Mouse (Mus musculus) liver, embryonic 11.5 days (tissue): ENCODE measurements around the gene Ankrd13d. TPM values are rescaled to one million over a fixed set of nuclear protein-coding genes. Genes with fewer than 3 reads are reported as not detected.
A peak's percentile ranks its signal among the peaks of the same experiment; 100 is the strongest.
"Not testable (repeated sequence)": the region's sequence is repeated elsewhere in the genome, so short reads cannot be mapped to it uniquely, and the experiment has no call there.

Experiments used
- ATAC-seq: fragments of 200-750 bp; cut with Nextera tagmentation; replicated peaks from 2 replicates; pipeline ENCODE4 v1.8.0; 2017; ENCODE audit warnings: moderate number of reproducible peaks, mild to moderate bottlenecking, moderate TSS enrichment, moderate library complexity; ENCODE audit not compliant: low FRiP score
- DNase-seq: peaks from one replicate; pipeline ENCODE4 v3.0.0-alpha.2; 2017; ENCODE audit warnings: low spot score
- H3K27ac ChIP-seq: fragments of 300-500 bp; sonication (generic); 2 replicates; pipeline ENCODE4 v1.5.1; 2014; ENCODE audit warnings: mild to moderate bottlenecking, low read depth, low read length, control low read depth
- H3K27me3 ChIP-seq: fragments of 300-500 bp; sonication (generic); replicated peaks from 2 replicates; pipeline ENCODE4 v1.6.1; 2014; ENCODE audit warnings: low read length, mixed read lengths; ENCODE audit not compliant: control insufficient read depth, insufficient read depth
- H3K36me3 ChIP-seq: fragments of 300-500 bp; sonication (generic); 2 replicates; pipeline ENCODE4 v1.6.1; 2014; ENCODE audit warnings: mild to moderate bottlenecking, low read length, moderate library complexity, mixed read lengths; ENCODE audit not compliant: control insufficient read depth, insufficient read depth
- H3K4me1 ChIP-seq: fragments of 300-500 bp; sonication (generic); replicated peaks from 2 replicates; pipeline ENCODE4 v1.6.1; 2014; ENCODE audit warnings: low read length, mixed read lengths; ENCODE audit not compliant: control insufficient read depth, insufficient read depth
- H3K4me2 ChIP-seq: fragments of 300-500 bp; sonication (generic); 2 replicates; pipeline ENCODE4 v1.6.1; 2014; ENCODE audit warnings: mild to moderate bottlenecking, control low read depth, moderate library complexity
- H3K4me3 ChIP-seq: fragments of 300-500 bp; sonication (generic); 2 replicates; pipeline ENCODE4 v1.5.1; 2014; ENCODE audit warnings: low read depth, low read length, control low read depth
- H3K9ac ChIP-seq: fragments of 300-500 bp; sonication (generic); 2 replicates; pipeline ENCODE4 v1.6.1; 2014; ENCODE audit warnings: low read depth, low read length, control low read depth
- H3K9me3 ChIP-seq: fragments of 300-500 bp; sonication (generic); 2 replicates; pipeline ENCODE4 v1.6.1; 2016; ENCODE audit warnings: low read length, inconsistent platforms, mixed read lengths; ENCODE audit not compliant: control insufficient read depth
- WGBS: fragments of 180-500 bp; shearing (Covaris S2); extraction: QIAGEN DNeasy Blood & Tissue Kit; methylation state at CpG from one replicate; pipeline ENCODE4 v1.1.7; 2014; 5-methylcytosine and 5-hydroxymethylcytosine counted together
- polyA plus RNA-seq: library from polyadenylated mRNA; unstranded; fragments of >200 nt; fragmentation: Nextera tagmentation; extraction: Ambion mirVana; gene quantifications from 2 replicates; pipeline ENCODE4 v1.2.1, GENCODE M21; 2014

Ankrd13d gene
- polyA plus RNA-seq, 1 experiment from 2014 or later, result 3.2 TPM

- Histone ChIP-seq H3K4me1 (peaks cover 15% of the 10 kb centered on the region), H3K4me3 (no peak overlapping the region), H3K4me2 (no peak overlapping the region), H3K27ac (no peak overlapping the region), H3K36me3 (no peaks in the 10 kb centered on the region), H3K27me3 (0 out of 2 replicates have a peak, but pooled peaks cover 5% of the 10 kb centered on the region), H3K9ac (no peak overlapping the region), H3K9me3 (no peaks in the 10 kb centered on the region)
- 59% methylated on average over 14 of the region's 14 CpGs for WGBS
- ATAC-seq (no peak), DNase-seq (no peak)
These were observed 19.2 kb downstream of the Ankrd13d start for GRCm38 (mm10) chr19:4263702-4264101.

- H3K27me3 ChIP-seq, result 0 out of 2 replicates have a peak, but pooled peaks cover under 1% of the 10 kb centered on the region
- H3K27ac ChIP-seq, result no peak overlapping the region
- no peaks in the 10 kb centered on the region for H3K9me3 ChIP-seq
- WGBS, result 54% methylated on average over 6 of the region's 6 CpGs
- H3K36me3 ChIP-seq, result no peaks in the 10 kb centered on the region
- no peak overlapping the region for H3K4me3 ChIP-seq
- DNase-seq (no peak), ATAC-seq (no peak)
- H3K4me1 ChIP-seq, result peaks cover 19% of the 10 kb centered on the region
- no peak overlapping the region for H3K9ac ChIP-seq
- H3K4me2 ChIP-seq, result no peak overlapping the region
These were observed 20.2 kb downstream of the Ankrd13d start for GRCm38 (mm10) chr19:4262756-4263155.

- no peaks in the 10 kb centered on the region for H3K36me3 ChIP-seq
- peaks cover 21% of the 10 kb centered on the region for H3K4me1 ChIP-seq
- no peak overlapping the region for H3K4me3 ChIP-seq
- no peaks in the 10 kb centered on the region for H3K9me3 ChIP-seq
- H3K4me2 ChIP-seq, result no peak overlapping the region
- H3K9ac ChIP-seq, result no peak overlapping the region
- WGBS, result 57% methylated on average over 8 of the region's 8 CpGs
- peak; percentile 43; the same call in 1 of the 2 replicates for ATAC-seq
- DNase-seq, result no peak
- H3K27me3 ChIP-seq, result no peaks in the 10 kb centered on the region
- no peak overlapping the region for H3K27ac ChIP-seq
These were observed 21.8 kb downstream of the Ankrd13d start for GRCm38 (mm10) chr19:4261038-4261698.

DNA sequence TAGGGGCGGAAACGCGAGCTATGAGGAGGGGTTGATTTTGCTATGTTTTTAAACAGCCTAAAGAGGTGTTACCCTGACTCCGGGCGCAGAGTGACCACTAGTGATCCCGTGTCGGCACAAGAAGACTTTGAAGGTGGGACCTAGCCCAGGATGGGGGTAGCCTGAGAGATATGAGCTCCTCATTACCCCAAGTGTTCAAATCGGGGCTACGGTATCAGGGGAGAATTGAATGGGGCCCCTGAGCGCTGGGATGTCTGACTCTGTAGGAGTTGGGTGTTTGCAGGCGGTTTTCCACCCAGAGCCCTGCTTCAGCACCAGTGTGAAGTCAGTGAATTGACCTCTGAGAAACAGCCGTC lies 25.1 kb downstream of the Ankrd13d start:
- Histone ChIP-seq H3K27me3 (no peaks in the 10 kb centered on the region), H3K4me2 (peak overlapping the region; percentile 98), H3K36me3 (no peaks in the 10 kb centered on the region), H3K9me3 (no peaks in the 10 kb centered on the region; the same call in 1 of the 2 replicates), H3K4me1 (peaks cover 17% of the 10 kb centered on the region), H3K27ac (no peak overlapping the region), H3K9ac (peak overlapping the region; percentile 39), H3K4me3 (peak overlapping the region; percentile 70)
- DNase-seq (no peak), ATAC-seq (peak; percentile 14; the same call in 1 of the 2 replicates)
- 35% methylated on average over 12 of the region's 12 CpGs for WGBS

- peak overlapping the region; percentile 98 for H3K4me2 ChIP-seq
- H3K36me3 ChIP-seq, result no peaks in the 10 kb centered on the region
- WGBS, result 1% methylated on average over 41 of the region's 41 CpGs
- DNase-seq (peak; percentile 85), ATAC-seq (peak; percentile 85)
- no peaks in the 10 kb centered on the region; the same call in 1 of the 2 replicates for H3K9me3 ChIP-seq
- H3K9ac ChIP-seq, result peak overlapping the region; percentile 67
- no peaks in the 10 kb centered on the region for H3K27me3 ChIP-seq
- H3K4me3 ChIP-seq, result peak overlapping the region; percentile 70
- peaks cover 13% of the 10 kb centered on the region for H3K4me1 ChIP-seq
- no peak overlapping the region for H3K27ac ChIP-seq
These were observed 25.6 kb downstream of the Ankrd13d start for GRCm38 (mm10) chr19:4257216-4257896.

- Histone ChIP-seq H3K4me3 (no peak overlapping the region), H3K9ac (no peak overlapping the region), H3K27ac (no peak overlapping the region), H3K9me3 (no peaks in the 10 kb centered on the region; the same call in 1 of the 2 replicates), H3K36me3 (no peaks in the 10 kb centered on the region), H3K4me2 (no peak overlapping the region), H3K4me1 (peaks cover 13% of the 10 kb centered on the region), H3K27me3 (no peaks in the 10 kb centered on the region)
- DNase-seq, result no peak
- no peak for ATAC-seq
- WGBS, result 76% methylated on average over 11 of the region's 11 CpGs
These were observed 27.3 kb downstream of the Ankrd13d start for GRCm38 (mm10) chr19:4255583-4256162.

- H3K9ac ChIP-seq, result no peak overlapping the region
- no peak overlapping the region for H3K27ac ChIP-seq
- no peak overlapping the region for H3K4me3 ChIP-seq
- WGBS, result 85% methylated on average over 7 of the region's 7 CpGs
- H3K4me1 ChIP-seq, result peaks cover 6% of the 10 kb centered on the region
- H3K9me3 ChIP-seq, result no peaks in the 10 kb centered on the region; the same call in 1 of the 2 replicates
- DNase-seq (no peak), ATAC-seq (no peak)
- H3K4me2 ChIP-seq, result no peak overlapping the region
- H3K36me3 ChIP-seq, result no peaks in the 10 kb centered on the region
- no peaks in the 10 kb centered on the region for H3K27me3 ChIP-seq
These were observed 28.7 kb downstream of the Ankrd13d start for GRCm38 (mm10) chr19:4254230-4254629.

- not testable (repeated sequence) for ATAC-seq
- 71% methylated on average over 1 of the region's 1 CpGs for WGBS
These were observed 34.3 kb downstream of the Ankrd13d start for GRCm38 (mm10) chr19:4248683-4249082.

More at GRCm38 (mm10) chr19:4248683-4249082, 34.3 kb downstream of the Ankrd13d start:
- not testable (repeated sequence) for H3K9ac ChIP-seq, H3K4me3 ChIP-seq, H3K27me3 ChIP-seq, DNase-seq, H3K9me3 ChIP-seq, H3K36me3 ChIP-seq, H3K27ac ChIP-seq, H3K4me2 ChIP-seq, H3K4me1 ChIP-seq
